Mouse (Mus musculus) forebrain, embryonic 13.5 days (tissue): ENCODE measurements around the gene R3hdm2. TPM values are rescaled to one million over a fixed set of nuclear protein-coding genes. Genes with fewer than 3 reads are reported as not detected.
A peak's percentile ranks its signal among the peaks of the same experiment; 100 is the strongest.

Source experiments
- ATAC-seq: fragments of 200-750 bp; cut with Nextera tagmentation; 2 replicates; pipeline ENCODE4 v1.8.0; 2017
- H3K27ac ChIP-seq: fragments of 300-500 bp; sonication (generic); 2 replicates; pipeline ENCODE4 v1.5.1; 2015; ENCODE audit warnings: inconsistent platforms, mild to moderate bottlenecking, moderate library complexity
- H3K27me3 ChIP-seq: fragments of 300-500 bp; sonication (generic); 2 replicates; pipeline ENCODE4 v1.6.1; 2015; ENCODE audit warnings: mild to moderate bottlenecking, inconsistent platforms
- H3K36me3 ChIP-seq: fragments of 300-500 bp; sonication (generic); 2 replicates; pipeline ENCODE4 v1.6.1; 2015; ENCODE audit warnings: mild to moderate bottlenecking, inconsistent platforms; ENCODE audit not compliant: poor library complexity, severe bottlenecking
- H3K4me1 ChIP-seq: fragments of 300-500 bp; sonication (generic); 2 replicates; pipeline ENCODE4 v1.6.1; 2015; ENCODE audit warnings: inconsistent platforms
- H3K4me2 ChIP-seq: fragments of 300-500 bp; sonication (generic); 2 replicates; pipeline ENCODE4 v1.6.1; 2015; ENCODE audit warnings: inconsistent platforms, mild to moderate bottlenecking, moderate library complexity
- H3K4me3 ChIP-seq: fragments of 300-500 bp; sonication (generic); 2 replicates; pipeline ENCODE4 v1.5.1; 2015; ENCODE audit warnings: mild to moderate bottlenecking, inconsistent platforms
- H3K9ac ChIP-seq: fragments of 300-500 bp; sonication (generic); 2 replicates; pipeline ENCODE4 v1.6.1; 2015; ENCODE audit warnings: mild to moderate bottlenecking, inconsistent platforms
- H3K9me3 ChIP-seq: fragments of 300-500 bp; sonication (generic); replicated peaks from 2 replicates; pipeline ENCODE4 v1.6.1; 2016; ENCODE audit warnings: inconsistent platforms
- WGBS: fragments of 180-500 bp; shearing (Covaris S2); methylation state at CpG from one replicate; pipeline ENCODE4 v1.1.7; 2015; 5-methylcytosine and 5-hydroxymethylcytosine counted together
- polyA plus RNA-seq: library from polyadenylated mRNA; unstranded; fragments of >200 nt; fragmentation: Nextera tagmentation; extraction: Ambion mirVana; gene quantifications from 2 replicates; pipeline ENCODE4 v1.2.1, GENCODE M21; 2015

Gene R3hdm2
- polyA plus RNA-seq, 1 experiment from 2014 or later = 39.3 TPM

- ATAC-seq = no peak
- Histone ChIP-seq H3K36me3 (no peaks in the 10 kb centered on the region), H3K4me1 (peaks cover 78% of the 10 kb centered on the region), H3K4me3 (peak overlapping the region; percentile 20), H3K4me2 (peak overlapping the region; percentile 83), H3K9ac (peak overlapping the region; percentile 43), H3K27me3 (peaks cover 81% of the 10 kb centered on the region), H3K9me3 (no peaks in the 10 kb centered on the region), H3K27ac (no peak overlapping the region)
- WGBS = 1% methylated on average over 25 of the region's 26 CpGs
These were observed 146.6 kb downstream of the R3hdm2 start for GRCm38 (mm10) chr10:127526681-127527080.

- Histone ChIP-seq H3K27me3 (peaks cover 89% of the 10 kb centered on the region), H3K27ac (peak overlapping the region; percentile 70), H3K4me1 (peaks cover 81% of the 10 kb centered on the region), H3K9ac (peak overlapping the region; percentile 16; the same call in 1 of the 2 replicates), H3K4me2 (peak overlapping the region; percentile 83), H3K9me3 (no peaks in the 10 kb centered on the region), H3K4me3 (no peak overlapping the region; the same call in 1 of the 2 replicates), H3K36me3 (no peaks in the 10 kb centered on the region)
- ATAC-seq = peak; percentile 25
- 4% methylated on average over 16 of the region's 17 CpGs for WGBS
These were observed 147.4 kb downstream of the R3hdm2 start for GRCm38 (mm10) chr10:127527481-127527880.

DNA sequence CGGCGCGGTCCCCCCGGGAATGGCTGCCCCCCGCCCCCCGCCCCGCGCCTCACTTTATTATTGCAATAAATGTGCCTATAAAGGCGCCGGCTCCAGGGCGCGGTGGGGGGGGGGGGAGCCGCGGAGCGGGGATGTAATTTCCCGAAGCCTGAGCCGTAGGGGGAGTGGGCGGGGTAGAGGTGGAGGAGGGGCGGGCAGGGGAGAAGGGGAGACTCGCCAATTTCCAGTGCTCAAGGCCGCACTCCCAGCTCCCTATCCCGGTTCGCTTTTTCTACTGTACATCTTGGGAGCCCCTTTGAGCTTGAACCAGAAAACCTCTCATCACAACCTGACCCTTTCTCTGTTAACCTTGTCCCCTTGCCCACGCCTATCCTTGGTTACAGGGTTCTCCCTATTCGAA is 150.8 kb downstream of the R3hdm2 start:
- peaks cover 100% of the 10 kb centered on the region for H3K27me3 ChIP-seq
- H3K4me3 ChIP-seq = peak overlapping the region; percentile 28
- H3K36me3 ChIP-seq = no peaks in the 10 kb centered on the region
- H3K4me2 ChIP-seq = peak overlapping the region; percentile 83
- H3K9me3 ChIP-seq = no peaks in the 10 kb centered on the region
- peak overlapping the region; percentile 41 for H3K9ac ChIP-seq
- ATAC-seq = no peak
- H3K27ac ChIP-seq = peak overlapping the region; percentile 66; the same call in 1 of the 2 replicates
- WGBS = 3% methylated on average over 20 of the region's 25 CpGs
- H3K4me1 ChIP-seq = peaks cover 94% of the 10 kb centered on the region

DNA sequence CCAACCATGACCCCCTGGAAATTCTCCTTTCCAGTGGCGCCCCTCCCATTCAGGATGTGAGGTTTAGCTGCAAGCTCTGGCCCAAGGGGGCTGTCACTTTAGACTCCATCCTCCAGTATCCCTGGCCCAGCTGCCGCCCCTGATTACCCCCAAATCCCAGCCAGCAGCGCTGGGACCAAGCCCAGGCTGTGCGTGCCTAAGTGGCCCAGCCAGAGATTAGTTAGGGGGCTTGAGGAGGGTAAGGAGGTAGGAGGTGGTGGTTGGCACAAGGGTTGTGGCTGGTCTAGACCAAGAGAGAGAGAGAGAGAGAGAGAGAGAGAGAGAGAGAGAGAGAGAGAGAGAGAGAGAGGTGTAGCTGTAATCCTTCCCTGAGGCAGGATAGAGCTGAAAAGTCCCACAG is 151.4 kb downstream of the R3hdm2 start:
- H3K27ac ChIP-seq = peak overlapping the region; percentile 66; the same call in 1 of the 2 replicates
- ATAC-seq = no peak
- H3K9me3 ChIP-seq = no peaks in the 10 kb centered on the region
- peaks cover 94% of the 10 kb centered on the region for H3K4me1 ChIP-seq
- H3K36me3 ChIP-seq = no peaks in the 10 kb centered on the region
- H3K4me2 ChIP-seq = peak overlapping the region; percentile 83
- H3K27me3 ChIP-seq = peaks cover 100% of the 10 kb centered on the region
- WGBS = 0% methylated on average over 4 of the region's 4 CpGs
- H3K9ac ChIP-seq = peak overlapping the region; percentile 34; the same call in 1 of the 2 replicates
- H3K4me3 ChIP-seq = peak overlapping the region; percentile 28

GRCm38 (mm10) chr10:127534036-127534928 is 154.2 kb downstream of the R3hdm2 start, which contains the start of gene Nxph4:
Gene Nxph4 (minus strand): TSS chr10:127534559.
- under 1% methylated on average over 51 of the region's 78 CpGs for WGBS
- no peak for ATAC-seq
- peaks cover 78% of the 10 kb centered on the region for H3K4me1 ChIP-seq

DNA sequence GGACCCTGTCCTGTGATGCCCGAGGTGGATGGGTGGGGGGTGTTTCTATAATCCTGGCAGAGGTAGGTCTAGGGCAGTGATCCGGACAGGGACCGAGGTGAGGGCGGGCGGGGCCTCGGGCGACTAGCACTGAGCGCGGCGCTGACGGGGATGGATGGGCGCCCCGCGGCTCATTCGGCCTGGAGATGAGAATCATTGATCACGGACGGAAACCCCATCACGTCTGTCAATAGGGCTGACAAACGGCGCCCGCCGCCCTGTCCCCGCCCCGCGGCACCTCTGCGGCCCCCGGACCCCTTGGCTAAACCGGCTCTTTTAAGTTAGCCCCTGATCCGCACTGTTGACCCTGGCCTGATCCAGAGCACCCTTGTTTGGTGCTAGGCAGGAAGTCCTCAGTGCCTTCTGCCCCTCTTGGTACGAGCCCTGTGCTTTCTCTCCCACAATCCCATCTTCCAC is 154.8 kb downstream of the R3hdm2 start:
- Histone ChIP-seq H3K36me3 (peaks cover 18% of the 10 kb centered on the region), H3K27ac (peak overlapping the region; percentile 61), H3K4me2 (peak overlapping the region; percentile 83), H3K4me3 (peak overlapping the region; percentile 52), H3K9me3 (no peaks in the 10 kb centered on the region), H3K27me3 (peaks cover 66% of the 10 kb centered on the region), H3K9ac (peak overlapping the region; percentile 56), H3K4me1 (peaks cover 71% of the 10 kb centered on the region)
- under 1% methylated on average over 28 of the region's 30 CpGs for WGBS
- ATAC-seq = no peak

More at GRCm38 (mm10) chr10:127534036-127534928, 154.2 kb downstream of the R3hdm2 start, which contains the start of gene Nxph4:
- Histone ChIP-seq H3K27me3 (peaks cover 73% of the 10 kb centered on the region), H3K4me2 (peak within 1 kb of the TSS; percentile 83), H3K36me3 (peaks cover 11% of the 10 kb centered on the region), H3K9ac (peak within 1 kb of the TSS; percentile 73), H3K9me3 (no peaks in the 10 kb centered on the region), H3K27ac (peak within 1 kb of the TSS; percentile 61), H3K4me3 (peak within 1 kb of the TSS; percentile 52)

GRCm38 (mm10) chr10:127536586-127537314 is 156.6 kb downstream of the R3hdm2 start:
- H3K9ac ChIP-seq = no peak overlapping the region
- no peaks in the 10 kb centered on the region for H3K9me3 ChIP-seq
- H3K4me2 ChIP-seq = peak overlapping the region; percentile 32
- H3K4me3 ChIP-seq = no peak overlapping the region
- H3K27me3 ChIP-seq = peaks cover 48% of the 10 kb centered on the region
- H3K36me3 ChIP-seq = peaks cover 36% of the 10 kb centered on the region
- peak; percentile 53 for ATAC-seq
- WGBS = 13% methylated on average over 8 of the region's 8 CpGs
- H3K27ac ChIP-seq = peak overlapping the region; percentile 37; the same call in 1 of the 2 replicates
- peaks cover 54% of the 10 kb centered on the region for H3K4me1 ChIP-seq

DNA sequence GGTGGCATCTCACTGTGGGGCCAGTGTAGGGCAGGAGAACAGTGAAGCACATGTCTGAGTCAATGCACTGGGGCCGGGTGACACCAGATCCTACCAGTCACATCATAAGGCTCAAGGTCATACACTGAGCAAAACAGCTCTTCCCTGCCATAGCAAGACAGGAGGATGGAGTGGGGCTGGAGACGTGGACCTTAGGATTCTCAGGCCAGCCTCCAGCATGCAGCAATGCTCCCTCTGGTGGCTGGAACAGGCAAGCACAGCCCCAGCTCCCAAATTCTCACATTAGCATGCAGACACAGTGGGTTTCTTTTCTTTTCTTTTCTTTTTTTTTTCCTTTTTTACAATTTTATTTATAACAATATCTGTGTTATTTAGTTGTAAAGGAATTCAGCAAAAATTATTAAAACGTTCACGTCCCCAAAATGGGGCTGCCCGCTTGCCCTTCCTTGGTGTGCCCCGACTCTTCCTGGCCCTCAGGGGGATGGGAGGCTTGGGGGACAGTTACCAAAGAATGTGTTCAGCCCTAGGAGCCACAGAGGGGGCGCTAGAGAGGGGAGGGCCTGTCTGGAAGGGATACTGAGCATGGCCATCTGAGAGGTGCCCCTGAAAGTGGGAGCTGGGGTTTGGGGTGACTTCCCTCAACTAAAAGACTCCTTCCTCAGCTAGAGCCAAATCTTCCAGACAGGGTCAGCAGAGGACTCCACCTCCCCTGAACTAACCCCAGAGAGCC is 157.9 kb downstream of the R3hdm2 start:
- Histone ChIP-seq H3K4me3 (no peak overlapping the region), H3K27ac (peak overlapping the region; percentile 38), H3K9me3 (no peaks in the 10 kb centered on the region), H3K4me2 (no peak overlapping the region), H3K4me1 (peaks cover 51% of the 10 kb centered on the region), H3K27me3 (peaks cover 35% of the 10 kb centered on the region), H3K9ac (no peak overlapping the region), H3K36me3 (peaks cover 49% of the 10 kb centered on the region)
- ATAC-seq = peak; percentile 44
- 20% methylated on average over 7 of the region's 7 CpGs for WGBS

- H3K27me3 ChIP-seq = peaks cover under 1% of the 10 kb centered on the region; the same call in 1 of the 2 replicates
- no peaks in the 10 kb centered on the region for H3K9me3 ChIP-seq
- 96% methylated on average over 8 of the region's 8 CpGs for WGBS
- peaks cover 84% of the 10 kb centered on the region for H3K36me3 ChIP-seq
- no peak overlapping the region for H3K27ac ChIP-seq
- peaks cover 19% of the 10 kb centered on the region for H3K4me1 ChIP-seq
- H3K9ac ChIP-seq = no peak overlapping the region
- no peak overlapping the region for H3K4me2 ChIP-seq
- no peak for ATAC-seq
- H3K4me3 ChIP-seq = no peak overlapping the region
These were observed 161.4 kb downstream of the R3hdm2 start for GRCm38 (mm10) chr10:127541510-127541909.

GRCm38 (mm10) chr10:127542084-127542483 is 162.0 kb downstream of the R3hdm2 start:
- H3K4me1 ChIP-seq = peaks cover 13% of the 10 kb centered on the region
- no peaks in the 10 kb centered on the region for H3K9me3 ChIP-seq
- H3K36me3 ChIP-seq = peaks cover 89% of the 10 kb centered on the region
- H3K4me2 ChIP-seq = no peak overlapping the region
- peak overlapping the region; percentile 31; the same call in 1 of the 2 replicates for H3K27ac ChIP-seq
- ATAC-seq = no peak
- H3K4me3 ChIP-seq = no peak overlapping the region
- no peak overlapping the region for H3K9ac ChIP-seq
- 70% methylated on average over 13 of the region's 13 CpGs for WGBS
- no peaks in the 10 kb centered on the region for H3K27me3 ChIP-seq

GRCm38 (mm10) chr10:127542720-127543119 is 162.6 kb downstream of the R3hdm2 start:
- Histone ChIP-seq H3K27me3 (no peaks in the 10 kb centered on the region), H3K9ac (no peak overlapping the region), H3K4me1 (peaks cover 9% of the 10 kb centered on the region; the same call in 1 of the 2 replicates), H3K4me3 (no peak overlapping the region), H3K4me2 (no peak overlapping the region), H3K9me3 (no peaks in the 10 kb centered on the region), H3K36me3 (peaks cover 96% of the 10 kb centered on the region), H3K27ac (peak overlapping the region; percentile 31; the same call in 1 of the 2 replicates)
- ATAC-seq = no peak
- 41% methylated on average over 6 of the region's 6 CpGs for WGBS
